Mouse (Mus musculus): Measurements from ENCODE around the gene Pou2f2.
A peak's percentile ranks its signal among the peaks of the same experiment; 100 is the strongest.

Gene Pou2f2

DNA sequence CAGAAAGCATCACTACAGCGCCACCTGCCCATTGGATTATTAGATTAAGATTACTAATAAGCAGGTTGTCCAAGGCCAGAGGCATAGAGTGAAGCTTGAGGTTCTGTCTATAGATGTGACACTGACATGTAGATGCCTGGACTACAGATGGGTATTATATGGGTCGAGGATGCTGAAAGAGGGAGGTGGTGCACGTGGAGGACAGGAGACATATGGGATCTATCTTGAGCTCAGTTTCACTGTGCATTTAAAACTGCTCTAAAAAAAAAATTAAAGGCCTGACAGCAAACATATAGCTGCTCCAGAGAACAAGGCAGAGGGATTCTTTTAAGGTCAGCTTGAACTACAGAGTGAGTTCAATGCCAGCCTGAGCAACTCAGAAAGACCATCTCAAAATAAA, 81.4 kb downstream of the Pou2f2 start:
- no peak for DNase-seq (ENCODE audit: low read depth)

- DNase-seq (ENCODE audit: low read depth) = no peak
These were observed 89.7 kb downstream of the Pou2f2 start for GRCm38 (mm10) chr7:25089875-25090274.

- peak; percentile 71 for DNase-seq (ENCODE audit: low read depth)
These were observed 90.6 kb downstream of the Pou2f2 start for GRCm38 (mm10) chr7:25088968-25089367.

DNA sequence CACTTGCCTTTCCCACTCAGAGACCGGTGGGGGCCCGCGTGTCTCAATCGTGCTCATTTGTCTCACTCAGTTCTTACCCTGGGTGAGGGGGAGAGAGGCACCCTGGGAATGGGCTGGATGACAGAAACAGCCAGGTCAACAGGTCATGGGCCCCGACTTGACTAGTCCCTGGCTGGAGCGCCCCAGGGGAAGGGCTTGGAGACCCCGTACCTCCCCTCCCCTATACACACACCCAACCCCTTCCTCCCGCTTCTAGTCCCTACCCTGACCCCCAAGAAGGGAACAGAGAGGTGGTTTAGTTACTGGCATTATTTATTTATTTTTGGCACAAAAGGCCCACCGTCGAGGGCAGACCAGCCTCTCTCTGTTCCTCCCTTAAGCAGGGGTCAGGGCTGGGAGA, 91.0 kb downstream of the Pou2f2 start:
- DNase-seq (ENCODE audit: low read depth) = peak; percentile 70

- DNase-seq (ENCODE audit: low read depth) = peak; percentile 77
These were observed 91.6 kb downstream of the Pou2f2 start for GRCm38 (mm10) chr7:25087972-25088371.

DNA sequence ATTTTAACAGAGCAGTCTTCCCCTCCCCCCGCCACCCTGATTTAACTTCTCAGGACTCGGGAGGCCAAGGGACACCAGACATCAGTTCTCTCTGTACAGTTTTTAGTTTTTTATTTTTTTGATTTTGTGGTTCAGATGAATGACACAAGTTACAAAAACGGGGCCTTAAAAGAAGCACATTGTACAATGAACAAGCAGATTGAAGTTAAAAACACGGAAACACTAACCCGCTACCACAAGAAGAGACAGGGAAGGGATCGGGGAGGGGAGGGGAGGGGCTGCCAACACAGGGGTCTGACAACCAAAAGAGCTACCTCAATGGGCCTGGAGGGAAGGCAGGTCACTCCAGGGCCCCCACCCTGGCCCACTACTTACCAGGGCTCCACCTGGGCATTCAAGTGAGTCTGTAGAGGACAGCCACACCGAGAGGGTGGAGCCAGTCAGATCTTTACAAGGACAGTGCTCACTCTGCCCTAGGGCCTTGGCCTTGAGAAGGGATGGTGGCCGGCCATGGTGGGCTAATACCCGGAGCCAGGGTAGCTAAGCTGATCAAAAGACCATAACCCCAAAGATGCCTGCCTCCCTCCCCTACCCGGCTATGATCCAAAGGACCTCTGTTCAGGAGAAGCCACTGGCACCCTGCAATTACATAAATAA, 92.1 kb downstream of the Pou2f2 start:
- DNase-seq (ENCODE audit: low read depth) = no peak

- peak; percentile 55 for DNase-seq (ENCODE audit: low read depth)
These were observed 92.9 kb downstream of the Pou2f2 start for GRCm38 (mm10) chr7:25086656-25087055.

DNA sequence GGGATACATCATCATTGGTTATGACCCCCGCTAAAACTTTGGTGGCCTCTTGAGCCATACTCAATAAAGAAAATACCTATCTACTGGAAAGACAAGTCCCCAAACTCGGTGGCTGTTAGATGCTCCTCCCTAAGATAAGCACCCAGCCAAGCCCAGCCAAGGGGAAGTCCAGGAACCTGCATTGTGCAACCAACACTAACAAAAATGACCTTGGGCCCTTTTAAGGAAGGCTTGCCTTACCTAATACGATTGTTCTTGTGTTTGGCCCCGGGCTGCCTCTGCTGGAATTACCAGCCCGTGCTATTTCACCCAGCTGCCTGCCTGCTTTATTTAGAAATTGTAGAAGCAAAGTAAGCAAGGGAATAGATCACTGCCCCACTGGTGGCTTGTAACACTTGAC, 94.9 kb downstream of the Pou2f2 start:
- peak; percentile 90 for DNase-seq (ENCODE audit: low read depth)

- peak; percentile 86 for DNase-seq (ENCODE audit: low read depth)
These were observed 97.0 kb downstream of the Pou2f2 start for GRCm38 (mm10) chr7:25082510-25082909.

DNA sequence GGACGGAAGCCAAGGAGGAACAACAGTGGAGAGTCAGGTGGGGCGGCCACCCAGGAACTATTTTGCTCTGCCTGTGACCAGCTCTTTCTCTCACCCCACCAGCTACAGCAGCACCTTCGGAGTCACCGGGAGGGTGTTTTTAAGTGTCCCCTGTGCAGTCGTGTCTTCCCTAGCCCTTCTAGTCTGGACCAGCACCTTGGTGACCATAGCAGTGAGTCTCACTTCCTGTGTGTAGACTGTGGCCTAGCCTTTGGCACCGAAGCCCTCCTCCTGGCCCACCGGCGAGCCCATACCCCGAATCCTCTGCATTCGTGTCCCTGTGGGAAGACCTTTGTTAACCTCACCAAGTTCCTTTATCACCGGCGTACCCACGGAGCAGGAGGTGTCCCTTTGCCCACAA, 99.1 kb downstream of the Pou2f2 start:
- DNase-seq (ENCODE audit: low read depth) = no peak

- no peak for DNase-seq (ENCODE audit: low read depth)
These were observed 100.0 kb downstream of the Pou2f2 start for GRCm38 (mm10) chr7:25079496-25080026.

DNA sequence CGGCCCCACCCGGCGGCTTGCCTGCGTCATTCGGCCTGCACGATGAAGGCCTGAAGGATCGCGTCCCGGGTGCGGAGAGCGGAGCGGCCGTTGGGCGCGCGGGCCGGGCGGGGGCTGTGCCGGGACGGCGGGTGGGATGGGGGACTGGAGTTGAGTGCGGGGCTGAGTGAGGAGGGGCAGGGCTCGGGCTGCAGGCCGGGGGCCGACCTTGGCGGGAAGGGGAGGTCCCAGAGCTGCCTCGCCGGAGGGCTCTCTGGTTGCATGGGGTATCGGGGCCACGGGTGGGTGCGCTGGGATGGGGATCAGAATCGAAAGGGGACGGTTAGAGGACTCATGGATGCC, 102.1 kb downstream of the Pou2f2 start:
- DNase-seq (ENCODE audit: low read depth) = no peak

- DNase-seq (ENCODE audit: low read depth) = peak; percentile 99
These were observed 102.7 kb downstream of the Pou2f2 start for GRCm38 (mm10) chr7:25076663-25077413.

DNA sequence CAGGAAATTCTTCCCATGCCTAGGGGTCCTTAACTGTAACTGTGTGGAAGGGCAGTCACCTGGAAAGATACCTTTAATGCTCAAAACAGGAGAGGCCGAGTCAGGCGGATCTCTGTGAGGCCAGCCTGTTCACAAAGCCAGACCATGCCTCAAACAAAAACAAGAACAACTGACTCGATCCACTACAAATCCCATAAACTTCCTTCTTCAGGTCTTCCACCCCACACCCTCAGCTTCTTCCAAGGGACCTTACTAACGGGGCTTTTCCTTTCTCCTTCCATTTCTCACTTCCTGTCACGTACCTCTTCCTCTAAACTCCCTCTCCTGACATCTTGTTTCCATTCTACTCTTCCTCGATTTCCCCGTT, 103.2 kb downstream of the Pou2f2 start:
- no peak for DNase-seq (ENCODE audit: low read depth)

DNA sequence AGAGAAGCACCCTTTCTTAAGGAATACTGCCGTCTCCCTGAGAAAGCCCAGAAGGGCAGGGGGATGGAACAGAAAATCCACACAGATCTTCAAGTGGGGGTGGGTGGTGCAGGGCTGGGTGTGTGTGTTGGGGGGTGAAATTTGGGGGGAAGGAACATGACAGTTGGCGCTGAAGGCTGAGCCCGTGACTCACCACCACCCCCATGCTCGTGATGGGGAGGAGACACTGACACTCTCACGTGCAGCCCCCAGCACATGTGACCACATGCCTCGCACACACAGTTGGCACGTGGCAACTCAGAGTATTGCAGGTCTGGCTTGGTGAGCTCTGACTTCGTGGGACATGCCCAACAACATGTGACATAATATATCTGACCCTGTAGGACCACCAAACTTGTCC, 105.6 kb downstream of the Pou2f2 start:
- no peak for DNase-seq (ENCODE audit: low read depth)

DNA sequence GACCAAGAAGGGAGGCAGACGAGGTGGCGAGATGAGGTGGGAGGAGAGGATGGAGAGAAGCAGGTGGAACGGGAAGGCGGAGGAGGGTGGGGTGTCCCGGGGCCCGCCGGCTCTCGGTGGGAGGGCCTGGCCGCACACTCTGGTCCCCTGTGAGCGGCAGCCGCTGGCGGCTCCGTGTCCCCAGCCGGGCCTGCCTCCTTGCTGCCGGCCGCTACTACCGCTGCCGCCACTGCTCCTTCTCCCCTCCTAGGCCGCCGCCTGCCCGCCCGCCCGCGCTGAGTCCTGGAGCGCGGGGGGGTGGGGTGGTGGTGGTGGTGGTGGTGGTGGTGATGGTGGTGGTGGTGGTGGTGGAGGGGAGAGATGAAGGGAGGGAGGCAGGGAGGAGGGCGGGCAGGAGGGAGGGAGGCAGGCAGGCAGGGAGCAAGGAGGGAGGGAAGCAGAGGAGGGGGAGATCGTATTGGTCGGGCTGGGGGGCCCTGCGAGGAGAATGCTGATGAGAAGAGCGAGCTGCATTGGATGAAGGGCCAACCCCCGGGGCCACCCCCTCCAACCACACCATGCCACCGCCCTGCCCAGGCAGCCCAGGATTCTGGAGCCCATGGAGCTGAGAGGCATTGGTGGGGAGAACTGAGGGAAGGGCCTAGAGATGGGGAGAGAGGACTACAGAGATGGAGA, 106.7 kb downstream of the Pou2f2 start:
- peak; percentile 73 for DNase-seq (ENCODE audit: low read depth)

DNA sequence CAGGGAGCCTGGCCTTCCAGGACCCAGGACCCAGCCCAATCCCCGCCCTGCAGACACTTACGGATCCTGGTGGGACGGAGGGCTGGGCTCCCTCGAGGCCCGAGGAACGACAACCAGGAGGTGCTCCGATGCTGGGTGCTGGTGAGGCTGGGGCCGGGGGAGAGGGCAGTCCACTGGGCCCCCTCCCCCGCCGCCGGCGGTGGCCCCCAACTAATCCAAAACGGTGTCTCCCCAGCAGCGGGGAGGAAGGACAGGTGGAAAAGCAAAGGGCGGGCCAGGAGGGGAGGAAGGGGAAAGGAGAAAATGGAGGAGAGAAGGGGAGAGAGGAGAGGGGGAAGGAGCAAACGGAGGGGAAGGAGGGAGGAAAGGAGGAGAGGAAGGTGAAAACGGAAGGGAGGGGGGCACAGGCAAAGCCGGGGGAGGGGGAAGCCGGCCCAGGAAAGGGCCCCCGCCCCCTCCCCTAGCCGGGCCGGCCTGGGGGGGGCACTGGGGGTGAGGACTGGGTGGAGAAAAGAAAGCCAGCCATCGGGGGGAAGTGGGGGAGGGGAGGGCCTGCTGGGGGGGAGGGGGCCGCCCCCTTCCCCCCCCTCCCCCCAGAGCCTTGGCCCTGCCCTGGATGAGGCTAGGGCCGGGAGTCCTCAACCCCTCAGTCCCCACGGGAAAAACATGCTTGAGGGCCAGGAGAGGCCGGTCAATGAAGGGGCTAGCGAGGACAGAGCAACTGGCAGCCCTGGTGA, 107.4 kb downstream of the Pou2f2 start, which contains the start of the genes Grik5 and Zfp574:
Grik5 (minus strand) TSS at position 368 of the 737 bp plus-strand sequence.
Zfp574 (plus strand) TSS at position 589 of the 737 bp plus-strand sequence.
- DNase-seq (ENCODE audit: low read depth) = no peak

DNA sequence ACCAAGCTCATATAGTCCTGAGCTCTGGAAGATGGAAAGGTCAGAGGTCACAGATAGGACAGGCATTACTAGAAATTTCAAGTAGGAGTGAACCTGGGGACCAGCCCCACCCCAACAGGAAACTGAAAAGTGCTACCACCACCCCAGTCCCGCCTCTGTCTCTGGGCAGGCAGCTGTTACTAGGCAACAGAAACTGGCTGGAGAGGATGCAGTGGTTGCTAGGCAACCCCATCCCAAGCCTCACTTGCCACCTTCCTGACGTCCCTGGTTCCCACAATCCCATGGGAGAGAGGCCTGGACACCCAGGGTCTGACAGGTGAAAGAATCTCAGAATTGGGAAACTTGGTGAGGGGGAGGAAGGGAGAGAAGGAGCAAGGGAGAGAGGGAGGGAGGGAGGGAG, 110.8 kb downstream of the Pou2f2 start:
- no peak for DNase-seq (ENCODE audit: low read depth)

DNA sequence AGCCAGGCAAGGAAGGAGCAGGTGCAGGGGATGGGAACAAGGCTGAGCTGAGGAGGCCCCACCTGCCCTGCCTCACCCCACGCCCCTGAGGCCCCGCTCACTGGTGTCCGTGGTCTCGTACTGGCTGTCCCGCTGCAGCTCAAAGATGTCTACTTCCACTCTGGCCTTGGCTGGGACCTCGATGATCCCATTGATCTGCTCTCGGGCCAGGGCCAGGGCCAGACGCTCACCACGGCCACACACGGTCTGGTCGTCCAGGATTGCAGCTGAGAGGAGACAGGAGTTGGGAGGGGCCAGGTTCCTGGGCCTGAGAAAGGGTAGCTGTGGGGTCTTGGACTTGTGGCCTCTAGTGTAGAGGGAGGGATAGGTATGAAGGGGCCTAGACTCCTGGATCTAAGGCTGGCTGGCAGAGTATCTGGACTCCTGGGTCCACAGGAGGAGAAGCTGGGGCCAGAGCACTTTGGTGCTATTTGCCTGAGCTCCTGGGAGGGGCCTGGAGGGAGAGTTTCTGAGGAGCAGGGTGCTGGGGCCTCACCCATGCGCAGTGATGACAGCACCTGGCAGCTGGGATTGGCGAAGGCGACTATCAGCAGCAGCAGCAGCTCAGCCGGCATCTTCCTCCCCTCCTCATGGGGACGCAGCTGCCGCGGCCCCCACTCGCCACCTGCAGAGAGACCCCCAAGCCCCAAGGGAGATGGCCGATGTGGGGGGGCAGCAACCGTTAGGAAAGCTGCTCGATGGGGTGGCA, 111.4 kb downstream of the Pou2f2 start:
- no peak for DNase-seq (ENCODE audit: low read depth)

- DNase-seq (ENCODE audit: low read depth) = no peak
These were observed 112.2 kb downstream of the Pou2f2 start for GRCm38 (mm10) chr7:25067338-25067737.

- DNase-seq (ENCODE audit: low read depth) = no peak
These were observed 115.6 kb downstream of the Pou2f2 start for GRCm38 (mm10) chr7:25063900-25064299.

Measured in 416B (cell line).